Mouse (Mus musculus) bone marrow macrophage, adult 2 months (primary cell): ENCODE data around the gene Gm21746.
"Not testable (repeated sequence)": the region's sequence is repeated elsewhere in the genome, so short reads cannot be mapped to it uniquely, and the experiment has no call there.

Experiments
- CTCF ChIP-seq: IDR thresholded peaks from 2 replicates; pipeline ENCODE4 v1.5.1; 2012; ENCODE audit warnings: low read depth, mild to moderate bottlenecking, low read length, moderate library complexity
- POLR2A ChIP-seq: IDR thresholded peaks from 2 replicates; pipeline ENCODE4 v1.6.1; 2012; ENCODE audit warnings: mild to moderate bottlenecking, low read depth, low read length, borderline replicate concordance

- not testable (repeated sequence) for TF ChIP-seq CTCF, POLR2A
Measured at GRCm38 (mm10) chrY:6237895-6238294, at the start of gene Gm21746.
